Mouse (Mus musculus) urinary bladder, postnatal 0 days (tissue): ENCODE data around the gene Sytl4. TPM values are rescaled to one million over a fixed set of nuclear protein-coding genes. Genes with fewer than 3 reads are reported as not detected.

ENCODE experiments used
- polyA plus RNA-seq: library from polyadenylated mRNA; unstranded; fragments of >200 nt; fragmentation: Nextera tagmentation; extraction: Ambion mirVana; gene quantifications from 2 replicates; pipeline ENCODE4 v1.2.1, GENCODE M21; 2015

Sytl4 gene
- polyA plus RNA-seq: 2.3 and 2.7 TPM in 2 replicates

DNA sequence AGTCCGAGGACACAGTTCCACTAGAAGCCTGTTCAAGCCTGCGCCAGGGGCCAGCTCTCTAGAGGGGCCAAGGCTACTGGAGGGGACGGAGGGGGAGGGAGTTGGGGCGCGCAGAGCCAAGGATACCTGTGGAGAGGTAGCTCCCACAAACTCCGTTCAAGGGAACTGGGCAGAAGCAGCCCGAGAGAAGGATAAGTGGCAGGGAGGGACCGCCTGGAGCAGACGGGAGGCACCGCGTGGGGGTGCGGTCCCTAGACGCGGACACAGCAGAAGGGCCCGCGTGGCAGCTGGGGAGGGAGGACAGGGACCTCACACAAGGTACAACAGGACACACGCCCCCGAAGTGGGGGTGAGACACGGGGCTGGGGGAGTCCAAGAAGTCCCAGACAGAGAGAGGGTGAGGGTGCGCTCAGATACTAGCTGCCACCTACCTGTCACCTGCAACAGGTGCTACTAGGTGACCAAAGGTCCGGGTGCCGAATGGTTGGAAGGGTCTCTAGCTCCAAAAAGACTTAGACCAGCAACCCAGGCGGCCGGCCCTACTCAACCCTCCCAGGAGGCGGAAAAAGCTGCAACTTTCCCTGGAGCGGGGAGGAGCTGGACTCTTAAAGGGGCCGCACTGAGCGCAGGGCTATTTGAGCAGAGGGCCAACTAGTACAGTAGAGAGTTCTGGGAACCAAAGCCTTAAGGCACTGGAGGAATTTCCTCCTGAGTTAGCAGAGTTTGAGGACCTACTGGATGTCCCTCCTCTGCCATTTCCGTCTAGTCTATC is at the start of gene Sytl4:
TSS of gene Sytl4 (minus strand) at position 582 of the 772 bp plus-strand sequence.

DNA sequence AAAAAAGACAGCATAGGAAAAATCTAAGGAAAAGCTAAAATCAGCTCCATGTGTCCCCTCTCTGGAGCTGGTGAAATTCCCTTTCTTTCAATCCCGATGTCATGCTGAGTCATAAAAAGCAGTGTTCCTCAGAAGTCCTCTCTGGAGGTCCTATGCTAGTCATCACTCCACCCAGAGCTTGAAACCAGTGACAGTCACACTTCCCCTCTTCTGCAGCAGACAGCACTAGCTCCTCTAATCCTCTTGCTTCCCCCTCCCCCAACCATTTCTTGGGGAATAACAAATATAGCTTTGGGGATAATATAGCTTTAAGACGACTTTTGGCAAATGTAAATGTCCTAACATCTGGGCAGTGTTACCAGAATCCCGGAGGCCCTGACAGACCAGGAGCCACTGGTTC is 73.4 kb downstream of the Sytl4 start, which contains the start of gene Srpx2:
TSS of gene Srpx2 (plus strand) at position 166 of the 400 bp plus-strand sequence.

DNA sequence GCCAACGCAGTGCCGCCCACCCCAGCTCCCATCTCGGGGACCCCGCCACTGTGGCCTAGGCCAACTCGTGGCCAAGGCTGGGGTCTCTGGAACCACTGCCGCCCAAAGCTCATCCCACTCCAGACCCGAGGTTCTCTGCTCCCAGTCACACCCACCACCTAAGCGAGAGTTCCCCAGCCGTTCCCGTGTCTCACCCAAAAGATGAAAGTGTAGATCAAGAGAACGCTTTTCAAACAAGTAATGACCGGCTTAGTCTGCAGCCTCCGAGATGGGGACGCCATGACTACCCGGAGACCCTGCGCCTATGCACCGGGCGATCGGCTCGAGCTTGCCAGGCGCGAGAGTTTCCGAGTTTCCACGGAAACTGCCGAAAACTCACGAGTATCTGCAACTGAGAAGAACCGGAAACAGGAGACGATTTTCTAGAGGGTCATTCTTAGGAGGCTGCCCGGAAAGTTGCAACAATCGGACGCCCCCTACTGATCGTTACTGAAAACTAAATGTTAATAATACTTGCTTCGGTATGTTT is 83.5 kb downstream of the Sytl4 start, which contains the start of gene Tspan6:
TSS of gene Tspan6 (minus strand) at position 416 of the 529 bp plus-strand sequence.

Other genes starting within 250 kb of the Sytl4 start
- 8.6 and 10.5 TPM in 2 replicates for gene Tnmd, start 130.8 kb downstream of the Sytl4 start, polyA plus RNA-seq
- 65.2 and 83.0 TPM in 2 replicates for gene Tspan6, start 83.4 kb downstream of the Sytl4 start, polyA plus RNA-seq
- 6.1 and 6.5 TPM in 2 replicates for gene Srpx2, start 73.4 kb downstream of the Sytl4 start, polyA plus RNA-seq
- gene Cstf2, start 77.4 kb upstream of the Sytl4 start, polyA plus RNA-seq: 11.1 and 13.1 TPM in 2 replicates
- gene Xkrx, start 180.3 kb upstream of the Sytl4 start, polyA plus RNA-seq: 0.37 and 0.82 TPM in 2 replicates
- not detected in 2 replicates for gene Arl13a, start 205.7 kb upstream of the Sytl4 start, polyA plus RNA-seq
- 0.19 TPM in 1 of 2 replicates, not detected in the other for gene Nox1, start 240.1 kb upstream of the Sytl4 start, polyA plus RNA-seq